Mouse (Mus musculus): ENCODE data around the gene Olfr1442. TPM values are rescaled to one million over a fixed set of nuclear protein-coding genes. Genes with fewer than 3 reads are reported as not detected.
"Not testable (repeated sequence)": the region's sequence is repeated elsewhere in the genome, so short reads cannot be mapped to it uniquely, and the experiment has no call there.

Gene Olfr1442
- not detected in 2 replicates for polyA plus RNA-seq (2015; fragmentation: Nextera tagmentation; extraction: Ambion mirVana)

DNA sequence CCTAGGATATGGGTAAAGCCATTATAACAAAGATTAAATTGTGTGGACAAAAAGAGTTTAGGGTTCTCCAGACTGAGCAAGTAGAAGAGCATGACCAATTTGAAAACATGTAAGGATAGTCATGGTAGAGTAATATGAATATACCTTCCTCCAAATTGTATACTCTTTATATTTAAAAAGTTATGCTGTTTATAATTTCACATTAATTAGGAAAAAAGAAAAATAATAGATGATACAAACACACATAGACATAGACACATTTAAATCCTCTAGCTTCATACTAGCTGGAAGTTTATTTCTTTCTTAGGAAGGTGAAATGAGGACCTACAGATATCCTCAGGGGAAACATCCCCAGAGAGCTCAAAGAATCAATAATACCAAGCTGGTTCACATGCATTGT lies at the start of gene Olfr1442:
Olfr1442 (plus strand) TSS at position 301 of the 400 bp plus-strand sequence.
- no peak within 1 kb of the TSS for H3K9ac ChIP-seq
- H3K4me2 ChIP-seq = no peak within 1 kb of the TSS
- no peak within 1 kb of the TSS for H3K27ac ChIP-seq
- no peaks in the 10 kb centered on the region for H3K36me3 ChIP-seq
- ATAC-seq (ENCODE audit: insufficient read depth, low FRiP score, low read depth) = no peak
- no peak within 1 kb of the TSS for H3K4me3 ChIP-seq (replicated peaks)
- no peaks in the 10 kb centered on the region for H3K27me3 ChIP-seq (replicated peaks)
- no peaks in the 10 kb centered on the region for H3K9me3 ChIP-seq
- no peaks in the 10 kb centered on the region for H3K4me1 ChIP-seq

- Histone ChIP-seq H3K4me3 (replicated peaks) (no peak within 1 kb of the TSS), H3K9me3 (no peaks in the 10 kb centered on the region), H3K36me3 (no peaks in the 10 kb centered on the region), H3K27ac (no peak within 1 kb of the TSS), H3K4me1 (no peaks in the 10 kb centered on the region), H3K4me2 (no peak within 1 kb of the TSS), H3K27me3 (replicated peaks) (no peaks in the 10 kb centered on the region), H3K9ac (no peak within 1 kb of the TSS)
- WGBS = 62% methylated on average over 4 of the region's 4 CpGs
- no peak for ATAC-seq (ENCODE audit: insufficient read depth, low FRiP score, low read depth)
Observed at GRCm38 (mm10) chr19:12633176-12633575, 37.1 kb upstream of the Olfr1442 start, which contains the start of gene Glyat. Glyat (plus strand) TSS chr19:12633308.

DNA sequence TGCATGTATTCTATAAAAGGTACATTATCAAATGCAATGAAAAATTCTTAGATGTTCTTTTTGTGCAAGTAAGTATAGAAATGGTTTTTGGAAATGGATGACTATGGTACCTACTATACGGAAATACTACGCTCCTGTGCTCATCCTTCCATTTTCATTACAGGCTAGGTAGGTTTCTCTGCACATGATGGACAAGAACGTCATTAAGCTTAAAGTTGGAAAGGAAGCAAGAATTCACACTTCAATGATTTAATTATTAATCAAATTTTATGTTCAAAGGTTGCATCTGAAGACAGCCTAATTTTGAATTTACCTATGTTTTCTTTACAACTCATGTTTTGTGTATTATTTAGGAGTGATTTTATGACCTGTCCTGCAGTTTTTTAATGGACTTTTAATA lies 36.0 kb upstream of the Olfr1442 start:
- Histone ChIP-seq H3K27me3 (replicated peaks) (no peaks in the 10 kb centered on the region), H3K4me1 (no peaks in the 10 kb centered on the region), H3K9ac (no peak overlapping the region), H3K4me3 (replicated peaks) (no peak overlapping the region), H3K9me3 (no peaks in the 10 kb centered on the region), H3K36me3 (no peaks in the 10 kb centered on the region), H3K4me2 (no peak overlapping the region), H3K27ac (no peak overlapping the region)
- WGBS = 84% methylated on average over 3 of the region's 3 CpGs
- ATAC-seq (ENCODE audit: insufficient read depth, low FRiP score, low read depth) = no peak

- Histone ChIP-seq H3K4me1 (no peaks in the 10 kb centered on the region), H3K9ac (no peak overlapping the region), H3K36me3 (no peaks in the 10 kb centered on the region), H3K4me3 (replicated peaks) (no peak overlapping the region), H3K27ac (no peak overlapping the region), H3K9me3 (no peaks in the 10 kb centered on the region), H3K4me2 (no peak overlapping the region), H3K27me3 (replicated peaks) (no peaks in the 10 kb centered on the region)
- 77% methylated on average over 4 of the region's 4 CpGs for WGBS
- no peak for ATAC-seq (ENCODE audit: insufficient read depth, low FRiP score, low read depth)
Observed at GRCm38 (mm10) chr19:12634963-12635362, 35.3 kb upstream of the Olfr1442 start.

GRCm38 (mm10) chr19:12636863-12637262 lies 33.4 kb upstream of the Olfr1442 start:
- no peaks in the 10 kb centered on the region for H3K36me3 ChIP-seq
- ATAC-seq (ENCODE audit: insufficient read depth, low FRiP score, low read depth) = no peak
- H3K27me3 ChIP-seq (replicated peaks) = no peaks in the 10 kb centered on the region
- H3K4me1 ChIP-seq = no peaks in the 10 kb centered on the region
- WGBS = 60% methylated on average over 3 of the region's 3 CpGs
- no peak overlapping the region for H3K9ac ChIP-seq
- no peak overlapping the region for H3K4me2 ChIP-seq
- H3K9me3 ChIP-seq = no peaks in the 10 kb centered on the region
- no peak overlapping the region for H3K27ac ChIP-seq
- no peak overlapping the region for H3K4me3 ChIP-seq (replicated peaks)

GRCm38 (mm10) chr19:12638049-12638448 lies 32.2 kb upstream of the Olfr1442 start:
- no peaks in the 10 kb centered on the region for H3K27me3 ChIP-seq (replicated peaks)
- no peak for ATAC-seq (ENCODE audit: insufficient read depth, low FRiP score, low read depth)
- H3K4me3 ChIP-seq (replicated peaks) = no peak overlapping the region
- no peak overlapping the region for H3K27ac ChIP-seq
- H3K9ac ChIP-seq = no peak overlapping the region
- 72% methylated on average over 1 of the region's 1 CpGs for WGBS
- no peak overlapping the region for H3K4me2 ChIP-seq
- H3K9me3 ChIP-seq = no peaks in the 10 kb centered on the region
- no peaks in the 10 kb centered on the region for H3K4me1 ChIP-seq
- no peaks in the 10 kb centered on the region for H3K36me3 ChIP-seq

DNA sequence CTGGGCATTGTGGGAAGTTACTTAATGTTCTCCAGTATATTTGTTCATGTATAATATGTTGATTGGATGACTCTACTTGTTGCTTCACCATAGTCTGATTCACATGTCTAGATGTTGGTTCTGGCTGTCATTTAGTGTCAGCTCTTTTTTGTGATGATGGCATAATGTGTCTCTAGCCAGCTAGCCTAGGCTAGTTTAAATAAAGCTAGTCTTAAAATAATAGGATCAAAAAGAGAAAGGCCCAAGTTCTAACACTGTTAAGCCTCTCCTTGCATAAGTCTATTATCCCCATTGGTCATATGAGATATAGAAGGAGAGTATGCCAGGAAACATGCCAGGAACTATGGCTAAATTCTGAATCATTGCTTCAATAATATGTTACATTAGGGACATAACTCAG lies 20.7 kb upstream of the Olfr1442 start:
- Histone ChIP-seq H3K27ac (no peak overlapping the region), H3K36me3 (no peaks in the 10 kb centered on the region), H3K4me1 (no peaks in the 10 kb centered on the region), H3K27me3 (replicated peaks) (no peaks in the 10 kb centered on the region), H3K4me3 (replicated peaks) (no peak overlapping the region), H3K9ac (no peak overlapping the region), H3K9me3 (no peaks in the 10 kb centered on the region), H3K4me2 (no peak overlapping the region)
- no peak for ATAC-seq (ENCODE audit: insufficient read depth, low FRiP score, low read depth)

GRCm38 (mm10) chr19:12666156-12666555 lies 4.1 kb upstream of the Olfr1442 start:
- Histone ChIP-seq H3K4me1 (no peaks in the 10 kb centered on the region), H3K9ac (no peak overlapping the region), H3K4me2 (no peak overlapping the region), H3K4me3 (replicated peaks) (no peak overlapping the region), H3K27me3 (replicated peaks) (no peaks in the 10 kb centered on the region), H3K9me3 (no peaks in the 10 kb centered on the region), H3K36me3 (no peaks in the 10 kb centered on the region), H3K27ac (no peak overlapping the region)
- no peak for ATAC-seq (ENCODE audit: insufficient read depth, low FRiP score, low read depth)
- WGBS = 73% methylated on average over 1 of the region's 1 CpGs

DNA sequence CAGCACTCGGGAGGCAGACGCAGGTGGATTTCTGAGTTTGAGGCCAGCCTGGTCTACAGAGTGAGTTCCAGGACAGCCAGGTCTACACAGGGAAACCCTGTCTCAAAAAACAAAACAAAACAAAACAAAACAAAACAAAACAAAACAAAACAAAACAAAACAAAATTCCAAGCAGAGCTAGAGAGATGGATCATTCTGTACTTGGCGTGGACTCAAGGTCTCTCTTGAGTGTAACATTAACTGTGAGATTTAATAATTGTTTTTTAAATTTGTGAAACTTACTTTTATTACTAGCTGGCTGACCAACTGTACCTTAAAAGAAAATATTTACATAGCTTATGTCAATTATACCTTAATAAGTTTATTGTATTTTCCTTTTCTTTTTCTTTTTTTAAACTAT lies 1.6 kb upstream of the Olfr1442 start:
- H3K4me2 ChIP-seq; H3K36me3 ChIP-seq; H3K4me1 ChIP-seq; H3K27me3 ChIP-seq (replicated peaks); H3K9ac ChIP-seq; H3K9me3 ChIP-seq; ATAC-seq (ENCODE audit: insufficient read depth, low FRiP score, low read depth); H3K4me3 ChIP-seq (replicated peaks); H3K27ac ChIP-seq: not testable (repeated sequence)
- WGBS = 90% methylated on average over 3 of the region's 3 CpGs

DNA sequence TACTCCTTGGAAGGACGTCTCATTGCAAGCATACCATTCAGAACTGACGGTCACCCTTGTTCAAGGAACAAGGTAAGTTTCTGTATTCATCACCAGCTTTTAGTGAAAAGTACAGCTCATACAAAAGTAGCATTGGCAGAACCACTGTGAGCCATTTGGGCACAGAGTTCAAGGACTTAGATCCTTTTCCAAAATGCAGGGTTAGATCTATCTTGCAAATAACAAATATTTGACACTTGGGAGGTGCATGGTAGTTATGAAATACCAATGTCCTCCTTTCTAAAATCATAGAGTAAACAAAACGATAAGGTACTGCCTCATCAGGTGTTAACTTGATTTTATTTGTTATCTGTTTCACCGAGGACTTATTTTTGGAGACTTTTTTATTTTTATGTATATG lies 812 bp downstream of the Olfr1442 start:
- H3K4me3 ChIP-seq (replicated peaks) = no peak overlapping the region
- 81% methylated on average over 4 of the region's 4 CpGs for WGBS
- no peak for ATAC-seq (ENCODE audit: insufficient read depth, low FRiP score, low read depth)
- no peaks in the 10 kb centered on the region for H3K36me3 ChIP-seq
- H3K27me3 ChIP-seq (replicated peaks) = no peaks in the 10 kb centered on the region
- no peak overlapping the region for H3K9ac ChIP-seq
- no peaks in the 10 kb centered on the region for H3K9me3 ChIP-seq
- no peak overlapping the region for H3K4me2 ChIP-seq
- no peak overlapping the region for H3K27ac ChIP-seq
- no peaks in the 10 kb centered on the region for H3K4me1 ChIP-seq

GRCm38 (mm10) chr19:12677812-12678211 lies 7.6 kb downstream of the Olfr1442 start, which contains the start of gene Olfr1443:
Olfr1443 (plus strand) TSS chr19:12678112.
- no peak for ATAC-seq (ENCODE audit: insufficient read depth, low FRiP score, low read depth)
- no peak within 1 kb of the TSS for H3K27ac ChIP-seq
- no peak within 1 kb of the TSS for H3K4me3 ChIP-seq (replicated peaks)
- no peak within 1 kb of the TSS for H3K4me2 ChIP-seq
- H3K9ac ChIP-seq = no peak within 1 kb of the TSS
- no peaks in the 10 kb centered on the region for H3K27me3 ChIP-seq (replicated peaks)
- WGBS = 65% methylated on average over 3 of the region's 3 CpGs
- no peaks in the 10 kb centered on the region for H3K4me1 ChIP-seq
- H3K9me3 ChIP-seq = no peaks in the 10 kb centered on the region
- no peaks in the 10 kb centered on the region for H3K36me3 ChIP-seq

DNA sequence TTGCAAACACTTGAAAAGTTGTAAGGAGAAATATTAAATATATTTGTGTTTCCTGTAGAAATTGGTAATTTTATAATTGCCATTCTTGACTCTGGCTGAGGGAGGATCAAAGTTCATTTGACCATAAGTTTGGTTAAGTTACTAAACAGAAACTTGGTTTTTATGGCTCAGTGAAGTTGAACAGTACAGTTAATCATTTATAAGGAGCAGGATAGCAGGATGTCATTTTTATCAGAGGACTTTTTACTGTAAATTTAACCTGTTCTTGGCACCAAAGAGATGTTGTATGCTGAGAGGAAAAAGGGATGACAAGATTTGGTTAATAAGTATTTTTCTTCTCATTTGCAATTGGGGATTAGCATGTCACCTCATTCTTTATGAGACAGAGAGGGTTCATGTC lies 14.4 kb downstream of the Olfr1442 start:
- Histone ChIP-seq H3K27ac (no peak overlapping the region), H3K9me3 (no peaks in the 10 kb centered on the region), H3K9ac (no peak overlapping the region), H3K27me3 (replicated peaks) (no peaks in the 10 kb centered on the region), H3K36me3 (no peaks in the 10 kb centered on the region), H3K4me2 (no peak overlapping the region), H3K4me3 (replicated peaks) (no peak overlapping the region), H3K4me1 (no peaks in the 10 kb centered on the region)
- ATAC-seq (ENCODE audit: insufficient read depth, low FRiP score, low read depth) = no peak

GRCm38 (mm10) chr19:12685231-12685630 lies 15.0 kb downstream of the Olfr1442 start:
- Histone ChIP-seq H3K27ac (no peak overlapping the region), H3K4me3 (replicated peaks) (no peak overlapping the region), H3K27me3 (replicated peaks) (no peaks in the 10 kb centered on the region), H3K9me3 (no peaks in the 10 kb centered on the region), H3K4me2 (no peak overlapping the region), H3K9ac (no peak overlapping the region), H3K36me3 (no peaks in the 10 kb centered on the region), H3K4me1 (no peaks in the 10 kb centered on the region)
- ATAC-seq (ENCODE audit: insufficient read depth, low FRiP score, low read depth) = no peak

Data from stomach, embryonic 15.5 days (tissue).